Mouse (Mus musculus): ENCODE results near the gene Kctd17.

DNA sequence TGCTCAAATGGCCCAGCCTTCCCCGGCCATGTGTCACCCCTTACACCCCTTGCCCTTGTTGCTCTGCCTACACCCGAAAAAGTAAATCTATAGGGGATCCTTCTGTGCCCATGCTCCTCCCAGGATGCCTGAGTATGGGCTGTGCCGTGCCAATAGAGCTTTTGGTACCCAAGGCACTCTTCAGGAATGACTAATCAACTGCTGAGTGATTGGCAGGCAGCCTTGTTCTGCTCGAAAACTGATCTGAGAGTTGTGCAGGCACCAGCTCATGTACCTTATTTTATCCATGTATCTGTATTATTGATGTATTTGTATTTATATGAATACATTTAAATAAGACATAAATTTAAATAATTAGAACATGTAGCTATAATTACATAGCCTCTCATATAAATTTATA is 58.7 kb downstream of the Kctd17 start:
- TF ChIP-seq EP300 (IDR thresholded peaks at IDR 0.05): no peak
- TF ChIP-seq CTCF (IDR thresholded peaks at IDR 0.05): no peak
